Mouse (Mus musculus) gastrocnemius, adult 2 months (tissue): ENCODE measurements around the gene Ccdc170. TPM values are rescaled to one million over a fixed set of nuclear protein-coding genes. Genes with fewer than 3 reads are reported as not detected.
A peak's percentile ranks its signal among the peaks of the same experiment; 100 is the strongest.

Experiments used
- DNase-seq: peaks from one replicate; pipeline ENCODE4 v3.0.0; 2022
- H3K27ac ChIP-seq: fragments of 200-600 bp; 2 replicates; pipeline ENCODE4 v1.8.1; 2022; ENCODE audit warnings: mild to moderate bottlenecking
- H3K4me3 ChIP-seq: fragments of 200-600 bp; 2 replicates; pipeline ENCODE4 v1.8.1; 2022; ENCODE audit warnings: mild to moderate bottlenecking, moderate library complexity
- CTCF ChIP-seq: fragments of 200-600 bp; IDR thresholded peaks from 2 replicates; pipeline ENCODE4 v1.8.1; 2022; ENCODE audit warnings: antibody characterized with exemption, mild to moderate bottlenecking, moderate library complexity
- intact Hi-C: fragments of 180-260 bp; cut with DNase I; formaldehyde crosslinking; loops from one replicate; pipeline ENCODE4 v1.15.1; 2025
- total RNA-seq, 2 experiments: library from RNA; stranded (reverse); gene quantifications; 2 replicates each; pipeline ENCODE4 v1.2.3; 2021

Ccdc170 gene
- total RNA-seq, 2 experiments from 2014 or later: 0.46 to 0.67 TPM

GRCm38 (mm10) chr10:4484986-4485385 lies 2.7 kb downstream of the Ccdc170 start:
- no peak overlapping the region for H3K27ac ChIP-seq
- no peak for DNase-seq
- TF ChIP-seq CTCF: no peak
- intact Hi-C loops: no loop called here
- H3K4me3 ChIP-seq: no peak overlapping the region

GRCm38 (mm10) chr10:4489865-4490264 lies 7.6 kb downstream of the Ccdc170 start:
- intact Hi-C loops: no loop called here
- no peak overlapping the region for H3K4me3 ChIP-seq
- no peak for TF ChIP-seq CTCF
- no peak for DNase-seq
- no peak overlapping the region for H3K27ac ChIP-seq

GRCm38 (mm10) chr10:4491281-4491680 lies 9.0 kb downstream of the Ccdc170 start:
- Histone ChIP-seq H3K27ac (no peak overlapping the region), H3K4me3 (no peak overlapping the region)
- DNase-seq: no peak
- intact Hi-C loops: no loop called here
- no peak for TF ChIP-seq CTCF

- no peak overlapping the region for H3K4me3 ChIP-seq
- DNase-seq: no peak
- no peak overlapping the region for H3K27ac ChIP-seq
- intact Hi-C loops: no loop called here
- no peak for TF ChIP-seq CTCF
Observed at GRCm38 (mm10) chr10:4492045-4492444, 9.7 kb downstream of the Ccdc170 start.

- intact Hi-C loops: no loop called here
- no peak for TF ChIP-seq CTCF
Observed at GRCm38 (mm10) chr10:4492909-4493308, 10.6 kb downstream of the Ccdc170 start.

GRCm38 (mm10) chr10:4503251-4503650 lies 20.9 kb downstream of the Ccdc170 start:
- no peak overlapping the region for H3K27ac ChIP-seq
- no peak for DNase-seq
- no peak overlapping the region for H3K4me3 ChIP-seq
- intact Hi-C loops: no loop called here
- TF ChIP-seq CTCF: no peak

More at GRCm38 (mm10) chr10:4492909-4493308, 10.6 kb downstream of the Ccdc170 start:
- no peak for DNase-seq
- H3K27ac ChIP-seq: no peak overlapping the region
- H3K4me3 ChIP-seq: no peak overlapping the region

GRCm38 (mm10) chr10:4512725-4513124 lies 30.4 kb downstream of the Ccdc170 start:
- H3K27ac ChIP-seq: no peak overlapping the region
- intact Hi-C loops: no loop called here
- H3K4me3 ChIP-seq: no peak overlapping the region
- DNase-seq: no peak
- no peak for TF ChIP-seq CTCF

GRCm38 (mm10) chr10:4517614-4518013 lies 35.3 kb downstream of the Ccdc170 start:
- TF ChIP-seq CTCF: no peak
- intact Hi-C loops: no loop called here
- DNase-seq: no peak
- no peak overlapping the region for H3K4me3 ChIP-seq
- H3K27ac ChIP-seq: no peak overlapping the region

GRCm38 (mm10) chr10:4519645-4520044 lies 37.3 kb downstream of the Ccdc170 start:
- Histone ChIP-seq H3K27ac (no peak overlapping the region), H3K4me3 (no peak overlapping the region)
- TF ChIP-seq CTCF: no peak
- intact Hi-C loops: no loop called here
- DNase-seq: no peak

- no peak overlapping the region for H3K27ac ChIP-seq
- peak; percentile 21; the same call in 1 of the 2 replicates for TF ChIP-seq CTCF
- no peak overlapping the region for H3K4me3 ChIP-seq
- intact Hi-C loops: no loop called here
- no peak for DNase-seq
Observed at GRCm38 (mm10) chr10:4520394-4521102, 38.2 kb downstream of the Ccdc170 start.

GRCm38 (mm10) chr10:4522116-4522515 lies 39.8 kb downstream of the Ccdc170 start:
- Histone ChIP-seq H3K4me3 (no peak overlapping the region), H3K27ac (no peak overlapping the region)
- DNase-seq: no peak
- intact Hi-C loops: no loop called here
- TF ChIP-seq CTCF: no peak

- intact Hi-C loops: no loop called here
- Histone ChIP-seq H3K27ac (no peak overlapping the region), H3K4me3 (no peak overlapping the region)
- no peak for TF ChIP-seq CTCF
- DNase-seq: no peak
Observed at GRCm38 (mm10) chr10:4523078-4523477, 40.8 kb downstream of the Ccdc170 start.

GRCm38 (mm10) chr10:4528043-4528442 lies 45.7 kb downstream of the Ccdc170 start:
- Histone ChIP-seq H3K4me3 (no peak overlapping the region), H3K27ac (no peak overlapping the region)
- no peak for TF ChIP-seq CTCF
- no peak for DNase-seq
- intact Hi-C loops: no loop called here

- TF ChIP-seq CTCF: no peak
- no peak overlapping the region for H3K4me3 ChIP-seq
- no peak for DNase-seq
- H3K27ac ChIP-seq: no peak overlapping the region
- intact Hi-C loops: no loop called here
Observed at GRCm38 (mm10) chr10:4530638-4531235, 48.4 kb downstream of the Ccdc170 start.
